In the genomic region with DNA sequence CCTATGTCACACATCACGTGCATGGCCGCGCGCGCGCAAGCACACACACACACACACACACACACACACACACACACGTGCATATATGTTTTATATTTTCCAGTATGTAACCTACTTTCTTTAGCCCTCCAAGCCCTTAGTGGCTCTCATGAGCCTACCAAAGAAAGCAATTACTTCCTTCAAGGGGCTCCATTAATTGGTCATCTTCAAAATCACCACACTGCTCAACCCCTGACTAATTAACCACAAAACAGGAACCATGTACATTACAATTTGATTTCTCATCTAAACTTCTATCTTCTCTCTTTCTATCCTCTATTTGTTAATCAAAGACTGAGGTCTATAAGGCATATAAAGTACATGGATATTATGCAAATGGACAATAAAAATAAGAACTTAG, we compare ENCODE assay signal across 16 mouse cellular contexts. TPM values are rescaled to one million over a fixed set of nuclear protein-coding genes. Genes with fewer than 3 reads are reported as not detected.
"Had no signal": no experiment of that assay in that cellular context is flagged by ENCODE, and none has a peak within 500 bp of the region (broad histone marks: within the 10 kb centered on the region; RNA-seq: fewer than 3 reads in every experiment).

No protein-coding gene starts in this region.

- ATAC-seq: intestine, postnatal 0 days; midbrain, embryonic 15.5 days had no signal

- DNase-seq: kidney, adult 2 months; kidney, postnatal 36 days; layer of hippocampus, postnatal 36 days; liver, embryonic 13.5 days; lung, adult 2 months; lung, postnatal 14 days; lung, postnatal 4 days; right cerebral cortex, adult 18-20 months; right cerebral cortex, postnatal 14 days; right cerebral cortex, postnatal 4 days; thymus, postnatal 25 days had no signal

RNA-seq across cellular contexts. Expression of a gene that starts 49.9 kb away (rescaled TPM):
- total RNA-seq: liver, adult 2 months; megakaryocyte-erythroid progenitor cell, adult 5-6 weeks; monocyte, adult 5-6 weeks had no signal
